Mouse (Mus musculus): ENCODE measurements around the gene Magi1. TPM values are rescaled to one million over a fixed set of nuclear protein-coding genes. Genes with fewer than 3 reads are reported as not detected.

Gene Magi1
- total RNA-seq, 2 experiments from 2014 or later: not detected

- ATAC-seq (replicated peaks; ENCODE audit: low FRiP score, poor library complexity, severe bottlenecking): no peak
Observed at GRCm38 (mm10) chr6:93924568-93924967, 359.1 kb downstream of the Magi1 start.

GRCm38 (mm10) chr6:93923972-93924371 lies 359.7 kb downstream of the Magi1 start:
- ATAC-seq (replicated peaks; ENCODE audit: low FRiP score, poor library complexity, severe bottlenecking): no peak

GRCm38 (mm10) chr6:93923351-93923750 lies 360.4 kb downstream of the Magi1 start:
- no peak for ATAC-seq (replicated peaks; ENCODE audit: low FRiP score, poor library complexity, severe bottlenecking)

- no peak for ATAC-seq (replicated peaks; ENCODE audit: low FRiP score, poor library complexity, severe bottlenecking)
Observed at GRCm38 (mm10) chr6:93922931-93923330, 360.8 kb downstream of the Magi1 start.

GRCm38 (mm10) chr6:93913226-93913861 lies 370.4 kb downstream of the Magi1 start:
- ATAC-seq (replicated peaks; ENCODE audit: low FRiP score, poor library complexity, severe bottlenecking): no peak

- no peak for ATAC-seq (replicated peaks; ENCODE audit: low FRiP score, poor library complexity, severe bottlenecking)
Observed at GRCm38 (mm10) chr6:93912582-93913225, 371.0 kb downstream of the Magi1 start.

- no peak for ATAC-seq (replicated peaks; ENCODE audit: low FRiP score, poor library complexity, severe bottlenecking)
Observed at GRCm38 (mm10) chr6:93912003-93912581, 371.6 kb downstream of the Magi1 start.

- no peak for ATAC-seq (replicated peaks; ENCODE audit: low FRiP score, poor library complexity, severe bottlenecking)
Observed at GRCm38 (mm10) chr6:93911420-93911819, 372.3 kb downstream of the Magi1 start.

- ATAC-seq (replicated peaks; ENCODE audit: low FRiP score, poor library complexity, severe bottlenecking): no peak
Observed at GRCm38 (mm10) chr6:93909976-93910375, 373.7 kb downstream of the Magi1 start.

- ATAC-seq (replicated peaks; ENCODE audit: low FRiP score, poor library complexity, severe bottlenecking): no peak
Observed at GRCm38 (mm10) chr6:93904987-93905386, 378.7 kb downstream of the Magi1 start.

GRCm38 (mm10) chr6:93902239-93902638 lies 381.5 kb downstream of the Magi1 start:
- ATAC-seq (replicated peaks; ENCODE audit: low FRiP score, poor library complexity, severe bottlenecking): no peak

- ATAC-seq (replicated peaks; ENCODE audit: low FRiP score, poor library complexity, severe bottlenecking): no peak
Observed at GRCm38 (mm10) chr6:93901408-93901807, 382.3 kb downstream of the Magi1 start.

- no peak for ATAC-seq (replicated peaks; ENCODE audit: low FRiP score, poor library complexity, severe bottlenecking)
Observed at GRCm38 (mm10) chr6:93897512-93897911, 386.2 kb downstream of the Magi1 start.

- ATAC-seq (replicated peaks; ENCODE audit: low FRiP score, poor library complexity, severe bottlenecking): no peak
Observed at GRCm38 (mm10) chr6:93895721-93896120, 388.0 kb downstream of the Magi1 start.

- ATAC-seq (replicated peaks; ENCODE audit: low FRiP score, poor library complexity, severe bottlenecking): no peak
Observed at GRCm38 (mm10) chr6:93893956-93894355, 389.8 kb downstream of the Magi1 start.

- ATAC-seq (replicated peaks; ENCODE audit: low FRiP score, poor library complexity, severe bottlenecking): no peak
Observed at GRCm38 (mm10) chr6:93892922-93893321, 390.8 kb downstream of the Magi1 start.

- ATAC-seq (replicated peaks; ENCODE audit: low FRiP score, poor library complexity, severe bottlenecking): no peak
Observed at GRCm38 (mm10) chr6:93890011-93890410, 393.7 kb downstream of the Magi1 start.

- no peak for ATAC-seq (replicated peaks; ENCODE audit: low FRiP score, poor library complexity, severe bottlenecking)
Observed at GRCm38 (mm10) chr6:93877337-93877736, 406.4 kb downstream of the Magi1 start.

GRCm38 (mm10) chr6:93874936-93875335 lies 408.8 kb downstream of the Magi1 start:
- ATAC-seq (replicated peaks; ENCODE audit: low FRiP score, poor library complexity, severe bottlenecking): no peak

GRCm38 (mm10) chr6:93874376-93874775 lies 409.3 kb downstream of the Magi1 start:
- no peak for ATAC-seq (replicated peaks; ENCODE audit: low FRiP score, poor library complexity, severe bottlenecking)

- no peak for ATAC-seq (replicated peaks; ENCODE audit: low FRiP score, poor library complexity, severe bottlenecking)
Observed at GRCm38 (mm10) chr6:93873536-93873935, 410.2 kb downstream of the Magi1 start.

All from erythroblast, adult 5-6 weeks (primary cell).